Mouse (Mus musculus) cerebellum, adult 18-20 months (tissue): ENCODE measurements around the gene Fign.

Experiments
- DNase-seq, 2 experiments: peaks; one replicate each; pipeline ENCODE4 v3.0.0; 2021

Gene Fign

GRCm38 (mm10) chr2:64097937-64098617 lies at the start of gene Fign:
Gene Fign (minus strand): TSS chr2:64098038.
- peak; percentile 18 to 44 for DNase-seq

- no peak for DNase-seq
Measured at GRCm38 (mm10) chr2:64133597-64133996, 35.8 kb upstream of the Fign start.

GRCm38 (mm10) chr2:64120495-64120894 lies 22.7 kb upstream of the Fign start:
- DNase-seq: no peak

- DNase-seq: no peak
Measured at GRCm38 (mm10) chr2:64116613-64117012, 18.8 kb upstream of the Fign start.

- no peak for DNase-seq
Measured at GRCm38 (mm10) chr2:64111133-64111532, 13.3 kb upstream of the Fign start.

- peak; percentile 11 to 17 for DNase-seq
Measured at GRCm38 (mm10) chr2:64109860-64110259, 12.0 kb upstream of the Fign start.

GRCm38 (mm10) chr2:64108040-64108439 lies 10.2 kb upstream of the Fign start:
- no peak for DNase-seq

- DNase-seq: no peak
Measured at GRCm38 (mm10) chr2:64098618-64099320, 931 bp upstream of the Fign start.

- DNase-seq: peak in 1 of 2 experiments; percentile 4
Measured at GRCm38 (mm10) chr2:64096721-64097411, 972 bp downstream of the Fign start.

GRCm38 (mm10) chr2:64096176-64096575 lies 1.7 kb downstream of the Fign start:
- DNase-seq: no peak

- DNase-seq: no peak
Measured at GRCm38 (mm10) chr2:64095561-64095960, 2.3 kb downstream of the Fign start.

GRCm38 (mm10) chr2:64093087-64093486 lies 4.8 kb downstream of the Fign start:
- DNase-seq: no peak

- DNase-seq: no peak
Measured at GRCm38 (mm10) chr2:64083853-64084427, 13.9 kb downstream of the Fign start.

- DNase-seq: no peak
Measured at GRCm38 (mm10) chr2:64079765-64080164, 18.1 kb downstream of the Fign start.

GRCm38 (mm10) chr2:64078551-64078950 lies 19.3 kb downstream of the Fign start:
- DNase-seq: no peak

- no peak for DNase-seq
Measured at GRCm38 (mm10) chr2:64077846-64078245, 20.0 kb downstream of the Fign start.

GRCm38 (mm10) chr2:64075873-64076272 lies 22.0 kb downstream of the Fign start:
- DNase-seq: no peak

- no peak for DNase-seq
Measured at GRCm38 (mm10) chr2:64074602-64075389, 23.0 kb downstream of the Fign start.

GRCm38 (mm10) chr2:64072158-64072557 lies 25.7 kb downstream of the Fign start:
- DNase-seq: no peak

- DNase-seq: no peak
Measured at GRCm38 (mm10) chr2:64069950-64070695, 27.7 kb downstream of the Fign start.

- no peak for DNase-seq
Measured at GRCm38 (mm10) chr2:64065511-64065910, 32.3 kb downstream of the Fign start.

GRCm38 (mm10) chr2:64059477-64059876 lies 38.4 kb downstream of the Fign start:
- DNase-seq: no peak
